Mouse (Mus musculus) stomach, embryonic 15.5 days (tissue): Measurements from ENCODE around the gene Dgkg. TPM values are rescaled to one million over a fixed set of nuclear protein-coding genes. Genes with fewer than 3 reads are reported as not detected.

Experiments
- microRNA-seq: library from miRNA; unstranded; fragments of <30 nt; microRNA quantifications from one replicate; pipeline ENCODE4, GENCODE M21; 2016
- polyA plus RNA-seq: library from polyadenylated mRNA; unstranded; fragments of >200 nt; fragmentation: Nextera tagmentation; extraction: Ambion mirVana; gene quantifications from 2 replicates; pipeline ENCODE4 v1.2.1, GENCODE M21; 2015

Gene Dgkg
- polyA plus RNA-seq, 1 experiment from 2014 or later, result 1.5 TPM

Small RNA genes within 50 kb of the gene (microRNA-seq; reads per million reads assigned to microRNA genes)
- gene Mir6362, result not detected
- gene Mir8095, result not detected

Other genes with a start within 250 kb of the Dgkg start
- gene Etv5, start 217.5 kb downstream of the Dgkg start, polyA plus RNA-seq, result 14.0 and 16.1 TPM in 2 replicates
- gene Crygs, start 154.4 kb upstream of the Dgkg start, polyA plus RNA-seq, result not detected in 2 replicates
- 32.3 and 34.2 TPM in 2 replicates for gene Tbccd1, start 200.4 kb upstream of the Dgkg start, polyA plus RNA-seq
- gene Dnajb11, start 200.6 kb upstream of the Dgkg start, polyA plus RNA-seq, result 113 and 129 TPM in 2 replicates
- 32.5 and 114 TPM in 2 replicates for gene Ahsg, start 234.1 kb upstream of the Dgkg start, polyA plus RNA-seq